Mouse (Mus musculus) frontal cortex, postnatal 14 days (tissue): ENCODE results near the gene Ckap4.

Experiments used
- DNase-seq, 2 experiments: peaks; one replicate each; pipeline ENCODE4 v3.0.0; 2022; ENCODE audit warnings: low spot score in 2 of 2

Ckap4 gene

DNA sequence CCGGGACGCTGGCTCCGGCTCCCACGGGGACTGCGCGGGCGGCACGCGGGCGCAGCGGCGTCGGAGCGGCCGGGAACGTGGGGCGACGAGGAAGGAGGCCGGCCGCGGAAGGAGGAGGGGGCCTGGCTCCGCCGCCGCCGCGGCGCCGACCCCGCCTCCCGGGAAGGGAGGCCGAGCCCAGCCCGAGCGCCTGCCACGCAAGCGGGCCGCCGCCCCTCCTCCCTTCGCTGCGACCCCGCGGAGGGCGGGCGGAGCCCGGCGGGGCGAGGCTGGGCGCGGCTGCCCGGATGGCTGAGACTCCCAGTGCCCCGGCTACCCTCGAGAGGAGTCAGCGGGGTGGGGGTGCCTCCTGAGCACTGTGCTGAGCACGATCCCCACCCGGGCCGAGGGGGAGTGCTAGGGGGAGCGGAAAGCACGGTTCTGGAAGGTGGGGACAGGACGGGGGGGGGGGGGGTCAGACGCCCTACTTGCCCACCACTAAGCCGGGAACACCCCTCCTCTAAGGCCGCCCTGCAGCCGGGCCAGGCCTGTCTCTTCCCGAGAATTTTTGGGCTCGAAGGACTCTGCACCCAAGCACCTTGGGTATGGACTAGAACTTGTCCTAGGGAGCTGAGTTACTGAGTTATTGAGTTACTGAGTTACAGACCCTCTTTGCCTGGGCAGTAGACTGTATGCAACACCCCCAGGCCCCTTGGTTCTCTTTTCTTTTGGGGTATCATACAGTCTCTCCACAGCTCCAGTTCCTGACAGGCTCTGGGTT lies at the start of gene Ckap4:
TSS of gene Ckap4 (minus strand) at position 151 of the 760 bp plus-strand sequence.
- peak in 1 of 2 experiments; percentile 38 for DNase-seq

DNA sequence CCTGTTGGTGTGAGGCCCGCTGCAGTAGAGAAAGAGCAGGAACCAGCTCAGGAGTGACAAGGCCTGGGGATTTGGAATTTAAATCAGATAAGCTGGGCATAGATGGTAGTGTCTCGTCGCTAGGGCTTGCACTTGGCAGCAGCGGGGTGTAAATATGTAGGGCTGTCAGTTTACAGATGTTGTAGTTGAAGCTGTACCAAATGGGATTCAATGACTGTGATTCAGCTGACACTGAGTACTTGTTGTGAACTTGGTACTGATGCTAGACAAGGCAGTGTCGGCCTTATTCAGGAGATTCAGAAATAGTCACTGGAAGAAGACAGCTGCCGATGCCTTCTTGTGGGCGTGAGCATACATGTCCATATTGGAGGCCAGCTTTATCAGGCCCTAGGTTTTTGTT lies 48.4 kb upstream of the Ckap4 start:
- no peak for DNase-seq

DNA sequence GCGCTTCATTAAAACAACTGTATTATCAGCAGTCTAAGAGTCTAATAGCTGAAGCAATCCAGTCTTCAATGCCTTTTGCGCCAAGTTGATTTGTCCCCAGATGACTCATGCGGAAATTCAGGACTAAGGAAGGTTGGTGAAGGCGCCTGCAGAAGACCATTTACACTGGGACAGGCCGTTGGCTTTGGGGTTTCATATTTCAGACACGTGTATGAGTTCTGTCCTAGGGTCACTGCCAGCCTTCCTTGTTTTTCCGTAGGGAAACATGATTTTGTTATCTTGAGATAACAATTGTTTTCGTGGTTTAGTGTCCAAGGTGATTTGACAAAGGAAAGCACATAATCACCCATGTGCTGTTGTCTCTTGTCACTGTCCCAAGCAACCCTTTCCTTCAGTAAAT lies 47.3 kb upstream of the Ckap4 start:
- DNase-seq, result no peak

DNA sequence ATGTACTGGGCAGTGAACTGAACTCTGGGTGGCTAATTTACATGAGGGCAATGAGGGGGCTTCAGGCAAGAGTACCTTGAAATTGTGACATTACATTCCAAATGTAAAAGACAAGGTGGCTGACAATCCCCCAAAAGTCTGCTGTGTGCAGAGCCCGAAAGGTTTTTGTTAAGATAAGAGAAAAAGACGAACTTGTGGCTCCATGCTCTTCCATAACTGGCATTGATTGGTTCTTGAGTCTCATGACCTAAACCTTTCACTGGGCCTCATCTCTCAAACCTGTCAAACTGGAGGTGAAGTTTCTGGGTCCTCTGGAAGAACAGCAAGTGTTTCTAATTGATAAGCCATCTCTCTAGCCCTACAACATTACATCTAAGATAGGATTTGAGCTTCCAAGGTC lies 45.7 kb upstream of the Ckap4 start:
- no peak for DNase-seq

DNA sequence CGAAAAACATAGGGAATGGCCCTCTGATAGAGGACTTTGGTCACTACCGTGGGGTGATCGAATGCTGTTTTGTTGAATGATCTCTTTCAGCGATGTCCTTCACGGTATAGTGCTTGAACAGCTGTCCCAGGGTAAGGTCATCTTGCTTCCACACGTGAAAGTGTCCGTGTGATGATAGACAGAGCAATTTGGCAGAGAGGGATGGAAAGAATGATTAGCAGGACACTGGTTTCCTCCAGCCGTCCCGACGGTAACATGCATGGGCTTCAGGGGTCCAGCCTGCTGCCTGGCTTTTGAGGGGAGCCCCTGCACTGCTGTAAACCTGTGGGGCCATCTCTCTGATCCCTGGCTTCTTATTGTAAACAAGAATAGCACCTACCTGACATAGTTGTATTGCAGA lies 44.9 kb upstream of the Ckap4 start:
- no peak for DNase-seq

DNA sequence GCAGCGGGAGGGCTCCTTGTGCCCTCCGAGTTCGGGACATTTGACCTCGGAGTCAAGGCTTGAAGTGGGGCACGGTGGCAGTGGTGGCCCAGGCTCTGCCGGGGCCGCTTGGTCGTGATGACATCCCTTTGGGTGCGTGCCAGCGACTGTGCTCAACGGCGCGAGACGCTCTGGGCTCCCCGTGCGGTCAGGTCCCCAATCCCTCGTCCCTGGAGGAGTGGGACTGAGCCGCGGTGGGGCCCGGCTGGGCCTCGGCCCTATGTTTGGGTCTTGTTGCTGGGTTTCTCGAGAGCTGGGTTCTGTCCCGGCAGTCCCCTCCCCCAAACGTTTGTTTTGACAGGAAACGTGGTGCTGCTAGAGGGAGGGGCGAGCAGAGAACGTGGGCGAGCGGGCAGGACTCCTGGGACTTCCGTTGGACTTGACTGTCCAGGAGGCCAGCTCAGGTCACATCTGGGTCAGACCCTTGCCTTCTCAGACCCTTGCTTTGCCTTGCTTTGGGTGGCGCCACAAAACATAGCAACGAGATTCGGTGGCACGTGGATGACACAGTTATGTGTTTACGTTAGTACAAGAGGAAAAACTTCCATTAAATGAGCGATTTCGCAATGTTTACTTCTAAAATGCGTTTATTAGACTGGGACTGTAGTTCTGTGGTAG lies 43.3 kb upstream of the Ckap4 start:
- DNase-seq, result peak; percentile 54 to 60

DNA sequence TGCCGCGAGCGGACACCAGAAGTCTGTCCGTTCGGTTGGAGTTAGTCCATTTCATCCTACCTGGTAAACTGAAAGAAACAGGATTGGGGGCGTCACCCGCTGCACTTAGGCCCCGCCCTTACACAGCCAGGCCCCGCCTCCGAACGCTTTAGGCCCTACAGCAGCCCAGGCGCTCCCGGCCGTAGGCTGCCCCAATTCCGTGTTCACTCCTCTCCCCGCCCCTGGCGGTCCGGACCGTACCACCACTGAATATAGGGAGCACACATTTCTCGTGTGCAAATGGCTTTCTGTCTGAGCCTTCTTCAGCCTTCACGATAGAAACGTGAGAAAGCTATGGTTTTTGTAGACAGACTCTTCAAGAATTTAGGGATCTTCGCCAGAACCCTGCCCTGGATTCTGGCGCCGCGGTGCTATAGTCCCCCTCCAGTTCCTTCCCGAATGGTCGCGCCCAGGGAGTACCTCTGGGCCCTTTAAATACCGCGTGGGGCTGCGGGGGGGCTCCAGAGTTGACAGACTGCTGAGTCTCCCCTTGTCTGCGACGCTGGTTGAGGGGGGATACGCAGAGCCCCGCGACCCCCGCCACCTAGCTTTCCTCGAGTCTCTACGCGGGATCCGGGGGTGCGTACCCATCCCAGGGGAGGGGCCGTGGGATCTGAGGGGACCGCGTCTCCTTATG lies 42.7 kb upstream of the Ckap4 start, which contains the start of gene Tcp11l2:
TSS of gene Tcp11l2 (plus strand) at position 232 of the 676 bp plus-strand sequence.
- peak; percentile 89 for DNase-seq

DNA sequence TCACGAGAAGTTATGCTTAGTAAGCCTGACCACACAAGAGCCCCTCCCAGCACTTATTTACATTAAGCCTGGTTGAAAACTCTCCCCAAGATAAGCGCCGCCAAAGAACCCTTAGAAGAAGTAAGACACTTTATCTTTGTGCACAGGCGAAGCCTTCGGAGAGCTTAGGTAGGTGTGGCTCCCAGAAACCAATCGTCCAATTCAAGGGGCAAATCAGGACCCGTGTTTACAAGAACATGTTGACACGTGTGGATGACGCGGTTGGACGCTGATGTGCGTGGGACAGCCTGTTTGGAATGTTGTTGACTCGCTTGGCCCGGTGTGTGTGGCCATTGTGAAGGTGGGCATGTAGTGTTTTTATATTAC lies 42.1 kb upstream of the Ckap4 start:
- no peak for DNase-seq

DNA sequence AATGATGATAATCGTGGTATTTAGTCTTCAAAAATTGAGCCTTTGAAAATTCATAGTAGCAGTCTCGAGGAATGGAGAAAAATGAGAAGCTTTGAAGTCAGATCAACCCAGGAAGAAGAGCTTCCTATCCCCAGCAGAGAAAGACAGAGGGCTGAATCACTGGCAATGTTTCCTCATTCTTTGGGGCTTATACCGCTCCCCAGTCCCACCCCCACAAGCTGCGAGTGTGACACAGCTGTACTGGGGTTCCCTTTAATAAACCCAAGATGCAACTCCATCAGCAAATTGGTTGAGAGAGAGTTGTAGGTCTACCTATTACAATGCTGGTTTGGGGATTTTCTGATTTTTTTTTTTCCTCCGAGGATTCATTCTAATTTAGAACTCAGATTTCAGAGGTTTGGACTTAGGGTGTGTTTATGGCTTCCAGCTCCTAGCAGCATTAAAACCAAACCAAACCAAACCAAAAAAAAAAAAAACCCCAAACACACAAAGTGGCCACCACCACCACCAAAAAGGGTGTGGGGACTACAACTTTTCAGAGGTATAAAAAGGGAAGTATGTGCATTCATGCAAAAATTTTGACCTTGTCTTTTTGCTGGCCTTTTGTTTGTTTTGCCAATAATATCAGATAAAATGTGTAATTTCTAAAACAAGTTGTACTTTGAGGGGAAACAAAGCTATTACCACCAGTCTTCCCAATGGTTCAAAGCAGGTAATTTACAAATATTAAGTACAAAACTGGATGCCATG lies 40.0 kb upstream of the Ckap4 start:
- no peak for DNase-seq

DNA sequence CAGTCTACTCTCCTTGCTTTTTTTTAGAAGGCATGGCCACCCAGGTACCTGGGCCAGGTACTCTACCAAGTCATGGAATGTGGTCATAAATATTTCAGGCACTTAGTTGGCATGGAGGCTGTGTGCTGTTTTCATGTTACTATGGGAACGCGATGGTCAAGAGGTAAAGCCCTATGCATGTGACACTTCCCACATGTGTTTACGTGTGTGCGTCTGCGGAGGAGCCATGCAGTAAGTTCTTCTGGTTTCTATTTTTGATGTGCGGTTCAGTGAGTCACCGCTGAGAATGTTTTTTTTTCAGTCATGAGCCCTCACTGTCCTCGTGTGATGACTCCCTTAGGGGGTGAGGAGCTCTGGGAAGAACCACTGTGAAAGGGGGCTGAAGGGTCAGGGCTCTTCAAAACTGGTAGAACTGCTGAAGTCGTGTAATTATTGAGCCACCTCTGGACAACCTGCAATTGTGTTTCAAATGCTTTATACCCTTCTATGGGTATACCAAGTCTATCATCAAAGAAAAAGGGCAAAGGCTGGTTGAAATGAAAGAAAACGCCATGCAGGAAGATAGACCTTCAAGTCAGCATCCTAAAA lies 37.3 kb upstream of the Ckap4 start:
- DNase-seq, result no peak

DNA sequence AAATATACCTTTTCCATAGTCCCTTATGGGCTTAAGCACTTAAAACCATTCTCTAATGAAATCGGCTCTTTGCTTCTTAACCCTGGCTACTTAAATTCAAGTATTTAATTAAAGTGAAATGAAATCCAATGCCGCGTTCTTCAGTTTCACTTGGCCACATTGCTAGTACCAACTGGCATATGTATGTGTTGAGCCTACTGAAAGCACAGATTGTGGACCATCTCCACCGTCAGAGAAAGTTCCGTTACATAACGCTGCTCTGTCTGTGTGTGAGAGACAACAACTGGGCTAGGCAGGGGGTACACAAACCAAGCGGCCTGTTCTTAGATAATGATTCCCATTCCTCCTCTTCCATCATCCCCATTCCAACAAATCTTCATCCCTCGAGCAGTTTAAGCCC lies 30.6 kb upstream of the Ckap4 start:
- DNase-seq, result no peak

DNA sequence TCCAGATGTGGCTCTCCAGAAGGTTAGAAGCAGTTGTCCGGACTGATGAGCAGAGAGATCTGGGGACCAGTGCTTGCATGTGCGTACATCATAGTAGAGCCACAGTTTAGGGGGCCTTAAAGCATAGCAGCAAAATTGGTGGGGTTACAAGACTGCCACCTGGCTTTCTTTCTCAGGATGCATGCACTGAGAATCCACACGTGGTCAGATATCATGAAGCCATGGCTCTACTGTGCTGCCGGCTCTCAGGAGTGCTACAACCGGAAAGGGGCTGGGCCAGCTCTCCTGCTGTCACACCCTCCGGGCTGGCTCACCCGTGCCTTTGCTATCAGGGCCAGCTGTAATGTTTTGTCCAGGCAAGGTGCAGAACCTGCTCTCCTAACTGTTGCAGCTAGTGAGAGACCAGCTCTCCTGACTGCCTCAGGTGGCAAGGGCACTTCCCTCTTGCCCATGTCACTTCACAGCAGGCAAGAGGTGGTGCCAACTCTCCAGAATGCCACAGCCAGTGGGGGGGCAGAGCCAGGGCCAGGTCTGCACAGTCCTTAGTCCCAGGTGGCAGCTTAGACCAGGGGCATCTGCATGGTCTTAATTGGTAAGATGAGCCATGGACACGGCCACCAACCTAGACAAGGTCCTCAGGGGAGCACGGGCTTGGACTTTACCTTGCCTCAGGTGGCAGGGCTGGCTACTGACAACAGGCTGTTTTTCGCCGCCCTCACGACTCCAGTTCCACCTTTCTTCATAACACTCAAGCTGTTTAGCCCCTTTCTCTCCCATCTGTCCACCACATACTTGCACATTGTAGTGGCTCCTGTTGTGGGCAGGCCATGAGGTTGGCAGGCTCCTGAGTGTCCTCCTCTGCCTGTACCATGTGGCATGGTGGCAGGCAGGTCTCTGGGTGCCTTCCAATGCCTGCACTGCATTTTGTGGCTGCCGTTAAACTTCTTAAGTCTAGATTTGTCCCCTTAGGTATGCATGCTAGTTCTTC lies 29.0 kb upstream of the Ckap4 start:
- DNase-seq, result no peak

DNA sequence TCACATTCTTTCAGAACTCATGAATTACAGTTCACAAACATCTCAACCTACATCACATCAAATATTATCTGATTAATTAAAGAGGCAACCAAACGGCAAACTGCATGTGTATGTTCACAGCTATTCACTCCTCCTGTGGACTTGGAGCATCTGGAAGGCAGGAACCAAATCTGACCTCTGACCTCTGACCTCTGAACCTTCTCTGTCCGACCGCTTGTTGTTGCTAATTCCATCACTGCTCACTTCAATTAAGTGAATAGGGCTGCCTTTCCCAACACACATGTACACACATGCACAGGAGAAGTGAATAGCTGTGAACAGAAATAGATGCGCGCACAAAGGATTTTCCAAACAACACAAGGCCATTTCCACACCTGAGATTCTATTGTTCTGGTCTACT lies 28.3 kb upstream of the Ckap4 start:
- no peak for DNase-seq

DNA sequence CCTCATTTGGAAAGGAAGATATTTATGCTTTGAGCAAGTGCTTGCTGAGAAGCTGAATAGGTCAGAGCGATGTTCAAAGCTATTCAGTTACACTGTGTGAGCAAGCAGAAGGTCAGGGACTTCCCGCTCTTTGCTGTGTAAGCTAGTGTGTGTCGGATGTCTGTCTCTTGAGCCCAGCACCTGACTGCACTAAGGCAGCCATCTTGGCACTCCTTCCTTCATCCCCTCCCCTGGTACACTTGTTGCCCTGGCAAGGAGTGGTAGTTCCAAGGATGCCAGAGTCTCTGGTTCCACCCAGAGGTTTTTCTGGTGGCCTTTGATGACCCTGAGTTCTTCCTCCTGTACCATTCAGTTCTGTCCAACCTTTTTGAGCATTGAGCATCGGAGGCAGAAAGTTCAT lies 26.1 kb upstream of the Ckap4 start:
- DNase-seq, result no peak

DNA sequence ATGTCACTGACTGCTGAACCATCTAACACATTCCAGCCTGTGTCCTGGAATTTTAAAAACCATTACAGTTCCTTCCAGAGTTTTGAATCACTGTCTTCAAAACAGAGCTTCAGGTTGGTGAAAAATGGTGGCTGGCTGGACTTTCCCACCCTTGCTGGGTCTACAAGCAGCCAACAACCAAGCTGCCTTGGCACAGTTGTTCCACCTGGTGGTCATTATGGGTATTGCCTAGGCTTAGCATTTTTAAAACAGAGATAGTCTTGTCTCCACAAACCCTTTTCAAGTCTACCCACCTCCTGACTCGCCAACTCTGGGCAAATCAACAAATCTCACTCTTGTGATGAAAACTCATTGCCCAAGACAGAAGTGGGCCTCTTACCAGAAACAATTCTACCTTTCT lies 24.6 kb upstream of the Ckap4 start:
- no peak for DNase-seq

DNA sequence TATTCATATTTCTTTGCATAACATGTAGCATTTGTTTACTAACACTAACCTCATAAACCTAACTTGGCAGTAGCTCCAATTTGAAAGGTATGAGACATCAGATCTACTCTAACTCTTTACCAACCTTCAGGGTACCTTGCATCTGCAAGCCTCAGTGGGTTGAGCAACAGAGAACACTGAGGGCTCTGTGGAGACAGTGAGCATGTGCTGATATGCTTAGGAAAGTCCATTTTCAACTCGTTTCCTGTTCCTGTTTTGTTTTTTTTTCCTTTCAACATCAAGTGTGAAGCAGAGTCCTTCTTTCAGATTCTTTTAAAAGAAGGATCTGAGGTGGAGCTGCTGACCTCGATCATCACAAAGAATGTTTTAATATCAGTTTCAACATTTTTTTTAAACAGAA lies 22.3 kb upstream of the Ckap4 start:
- DNase-seq, result no peak

DNA sequence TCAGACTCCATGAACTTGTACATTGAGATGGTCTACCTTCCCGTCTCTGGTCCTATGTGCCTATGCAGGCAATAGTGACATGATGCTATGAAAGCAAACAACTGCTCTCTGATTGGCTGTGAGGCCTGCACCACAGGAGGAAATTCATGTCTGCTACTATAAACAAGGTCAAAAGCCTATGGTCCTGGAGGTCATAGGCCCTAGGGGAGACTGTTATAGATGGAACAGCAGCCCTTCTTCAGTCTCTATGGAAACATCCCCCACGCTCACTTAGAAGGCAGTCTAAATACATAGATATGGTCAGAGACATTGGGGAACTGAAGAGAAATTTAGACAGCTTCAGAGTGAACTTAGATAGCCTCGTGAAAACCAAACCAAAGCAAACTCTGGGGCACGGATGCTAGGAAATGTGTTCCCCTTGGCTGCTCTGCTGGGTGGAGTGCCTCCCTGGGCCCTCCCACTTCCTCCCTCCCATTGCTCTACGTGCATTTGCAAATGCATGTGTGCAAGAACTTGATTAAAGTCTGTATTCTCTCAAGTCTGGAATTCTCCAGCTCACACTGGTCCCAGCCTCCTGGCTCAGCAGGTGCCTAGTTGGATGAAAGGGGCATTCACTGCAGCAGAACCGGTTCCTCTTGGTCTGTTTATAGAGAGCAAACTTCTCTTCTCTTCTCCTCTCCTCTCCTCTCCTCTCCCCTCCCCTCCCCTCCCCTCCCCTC lies 20.6 kb upstream of the Ckap4 start:
- no peak for DNase-seq

DNA sequence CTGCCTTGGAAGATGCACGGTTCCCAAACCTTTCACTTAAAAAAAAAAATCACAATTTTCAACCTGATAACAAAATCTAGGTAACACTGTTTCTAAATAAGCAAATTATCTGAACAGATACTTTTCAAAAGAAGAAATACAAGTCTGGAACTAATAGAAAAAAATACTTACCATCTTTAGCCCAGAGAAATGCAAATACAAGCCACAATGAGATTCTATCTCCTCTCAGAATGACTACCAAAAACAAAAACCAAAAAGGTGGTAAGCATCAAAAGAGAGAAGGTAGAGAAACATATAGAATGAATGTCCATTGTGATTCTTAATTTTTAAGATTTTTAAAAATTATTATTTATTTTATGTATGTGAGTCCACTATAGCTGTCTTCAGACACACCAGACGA lies 18.6 kb upstream of the Ckap4 start:
- DNase-seq, result no peak

DNA sequence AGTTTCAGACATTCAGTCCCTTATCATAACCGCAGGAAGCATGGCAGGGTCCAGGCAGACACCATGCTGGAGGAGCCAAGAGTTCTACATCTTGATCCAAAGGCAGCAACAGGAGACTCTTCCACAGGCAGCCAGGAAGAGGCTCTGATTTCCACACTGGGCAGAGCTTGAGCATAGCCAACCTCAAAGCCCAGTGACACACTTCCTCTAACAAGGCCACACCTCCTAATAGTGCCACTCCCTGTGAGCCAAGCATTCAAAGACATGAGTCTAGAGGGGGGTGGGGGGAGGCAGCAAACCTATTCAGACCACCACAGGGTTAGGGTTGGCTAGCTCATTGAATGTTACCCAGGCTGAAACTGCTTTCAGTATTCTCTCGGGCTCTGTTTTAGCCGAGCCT lies 18.0 kb upstream of the Ckap4 start:
- no peak for DNase-seq

DNA sequence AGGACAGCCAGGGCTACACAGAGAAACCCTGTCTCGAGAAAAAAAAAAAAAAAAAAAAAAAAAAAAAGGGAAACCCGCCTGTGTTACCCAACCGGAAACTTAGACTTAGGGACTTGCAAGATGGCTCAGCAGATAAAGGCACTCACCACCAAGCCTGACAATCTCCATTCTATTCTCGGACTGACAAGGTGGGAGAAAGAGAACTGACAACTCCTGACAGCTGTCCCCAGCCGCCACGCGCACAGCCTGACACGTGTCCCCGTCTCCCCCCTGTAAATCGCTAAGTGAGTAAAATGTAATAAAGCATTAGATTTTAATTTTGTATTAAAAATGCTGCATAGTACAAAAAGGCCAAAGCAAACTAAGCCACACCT lies 16.0 kb upstream of the Ckap4 start:
- DNase-seq, result no peak
